In the genomic region with DNA sequence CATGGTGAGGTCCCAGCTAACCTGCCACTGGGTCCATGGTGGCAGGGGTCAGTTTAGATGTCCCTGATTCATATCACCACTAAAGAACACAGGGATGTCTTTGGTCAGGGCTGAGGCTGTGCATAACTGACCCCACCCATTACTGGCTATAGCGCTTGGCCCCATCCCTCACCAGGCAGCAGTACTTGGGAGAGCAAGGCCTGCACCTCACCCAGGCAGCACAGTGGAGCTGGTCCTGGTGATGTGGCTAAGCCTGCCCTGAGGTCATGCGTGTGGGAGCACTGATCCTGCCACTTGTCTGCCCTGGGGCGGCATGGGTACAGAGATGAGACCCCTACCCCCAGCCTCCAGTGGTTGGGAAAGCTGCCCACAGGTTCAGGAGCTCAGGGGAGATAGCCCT, we compare ENCODE assay signal across 21 mouse cellular contexts.
DNase-seq lines count a peak whose midpoint lies in the region; ATAC-seq and TF ChIP-seq lines count a peak whose summit lies in the region.
"Had no signal": no experiment of that assay in that cellular context is flagged by ENCODE, and none has a peak within 500 bp of the region (broad histone marks: within the 10 kb centered on the region; RNA-seq: fewer than 3 reads in every experiment).

No protein-coding gene starts in this region.

- no peak overlapping the region for H3K4me2 ChIP-seq in hindbrain, embryonic 12.5 days (replicated peaks)
- H3K4me2 ChIP-seq in hindbrain, embryonic 11.5 days (replicated peaks; ENCODE audit: low read depth, low read length) = no peak overlapping the region
- no peak overlapping the region for H3K4me2 ChIP-seq in hindbrain, embryonic 14.5 days (replicated peaks)
- H3K4me2 ChIP-seq in hindbrain, embryonic 16.5 days (ENCODE audit: low read length) = no peak overlapping the region
- H3K4me2 ChIP-seq in midbrain, embryonic 16.5 days (ENCODE audit: low read length) = no peak overlapping the region
- H3K4me2 ChIP-seq: heart, embryonic 13.5 days; midbrain, embryonic 12.5 days; neural tube, embryonic 12.5 days had no signal

- no peak overlapping the region for H3K4me3 ChIP-seq in hindbrain, embryonic 12.5 days
- H3K4me3 ChIP-seq in hindbrain, embryonic 11.5 days (ENCODE audit: low read depth, low read length) = no peak overlapping the region
- H3K4me3 ChIP-seq in hindbrain, embryonic 14.5 days (replicated peaks; ENCODE audit: low read length) = no peak overlapping the region
- no peak overlapping the region for H3K4me3 ChIP-seq in hindbrain, embryonic 16.5 days (ENCODE audit: low read length)
- H3K4me3 ChIP-seq in midbrain, embryonic 16.5 days (ENCODE audit: low read depth, low read length) = no peak overlapping the region
- no peak overlapping the region for H3K4me3 ChIP-seq in left cerebral cortex, adult 2 months
- H3K4me3 ChIP-seq: heart, embryonic 13.5 days; layer of hippocampus, adult 2 months; midbrain, embryonic 12.5 days; neural tube, embryonic 12.5 days had no signal

- peaks cover 8% of the 10 kb centered on the region; the same call in 1 of the 2 replicates for H3K4me1 ChIP-seq in hindbrain, embryonic 12.5 days
- no peaks in the 10 kb centered on the region for H3K4me1 ChIP-seq in hindbrain, embryonic 11.5 days (replicated peaks; ENCODE audit: control insufficient read depth, insufficient read depth, low read length)
- H3K4me1 ChIP-seq in hindbrain, embryonic 14.5 days (replicated peaks; ENCODE audit: control insufficient read depth, insufficient read depth, low read length) = peaks cover 4% of the 10 kb centered on the region; the same call in 1 of the 2 replicates
- no peaks in the 10 kb centered on the region for H3K4me1 ChIP-seq in hindbrain, embryonic 16.5 days (ENCODE audit: control insufficient read depth, insufficient read depth, low read depth, low read length)
- no peaks in the 10 kb centered on the region for H3K4me1 ChIP-seq in midbrain, embryonic 16.5 days (ENCODE audit: control insufficient read depth, insufficient read depth, low read length)
- H3K4me1 ChIP-seq: heart, embryonic 13.5 days; midbrain, embryonic 12.5 days had no signal

- H3K27ac ChIP-seq in hindbrain, embryonic 12.5 days = no peak overlapping the region
- H3K27ac ChIP-seq in hindbrain, embryonic 11.5 days (ENCODE audit: low read depth, low read length) = no peak overlapping the region
- H3K27ac ChIP-seq in hindbrain, embryonic 14.5 days = peak overlapping the region; percentile 26; the same call in 1 of the 2 replicates
- H3K27ac ChIP-seq in hindbrain, embryonic 16.5 days (ENCODE audit: low read depth, low read length) = no peak overlapping the region
- no peak overlapping the region for H3K27ac ChIP-seq in midbrain, embryonic 16.5 days (ENCODE audit: low read length)
- no peak overlapping the region for H3K27ac ChIP-seq in left cerebral cortex, adult 2 months
- H3K27ac ChIP-seq: heart, embryonic 13.5 days; kidney, postnatal 0 days; layer of hippocampus, adult 2 months; midbrain, embryonic 12.5 days; neural tube, embryonic 12.5 days had no signal

- peak; percentile 36; the same call in 1 of the 2 replicates for ATAC-seq in hindbrain, embryonic 12.5 days (ENCODE audit: low FRiP score)
- ATAC-seq in hindbrain, embryonic 11.5 days (ENCODE audit: low FRiP score) = no peak
- peak; percentile 35; the same call in 1 of the 2 replicates for ATAC-seq in hindbrain, embryonic 14.5 days (ENCODE audit: low FRiP score)
- peak; percentile 22 for ATAC-seq in hindbrain, embryonic 16.5 days
- 0 out of 2 replicates have a peak, but pooled peaks have one; percentile 18 for ATAC-seq in midbrain, embryonic 16.5 days
- ATAC-seq: intestine, postnatal 0 days had no signal

- DNase-seq in hindbrain, embryonic 11.5 days (ENCODE audit: low spot score) = no peak
- no peak for DNase-seq in hindbrain, embryonic 14.5 days (ENCODE audit: low spot score)
- DNase-seq in MN1 (ENCODE audit: low spot score) = no peak
- DNase-seq in left cerebral cortex, adult 2 months (ENCODE audit: extremely low spot score in 1 of 2, low spot score in 2 of 2) = no peak
- no peak for DNase-seq in gastrocnemius, postnatal 14 days
- DNase-seq: adrenal gland, adult 8-10 months; cerebellum, adult 11 months; cerebellum, postnatal 36 days; heart, postnatal 36 days; lung, postnatal 4 days; retina, postnatal 1 day; thymus, adult 2 months had no signal

- H3K9me3 ChIP-seq in hindbrain, embryonic 12.5 days (replicated peaks) = no peaks in the 10 kb centered on the region
- H3K9me3 ChIP-seq in hindbrain, embryonic 11.5 days (ENCODE audit: control insufficient read depth, low read length) = no peaks in the 10 kb centered on the region
- H3K9me3 ChIP-seq in hindbrain, embryonic 14.5 days (ENCODE audit: control insufficient read depth, low read length) = no peaks in the 10 kb centered on the region
- H3K9me3 ChIP-seq in hindbrain, embryonic 16.5 days (ENCODE audit: control insufficient read depth, low read length) = no peaks in the 10 kb centered on the region
- no peaks in the 10 kb centered on the region for H3K9me3 ChIP-seq in midbrain, embryonic 16.5 days (replicated peaks; ENCODE audit: control insufficient read depth, low read length, poor library complexity, severe bottlenecking)
- H3K9me3 ChIP-seq: heart, embryonic 13.5 days; midbrain, embryonic 12.5 days; neural tube, embryonic 12.5 days had no signal

- 90% methylated on average over 3 of the region's 3 CpGs for WGBS in hindbrain, embryonic 12.5 days
- 91% methylated on average over 3 of the region's 3 CpGs for WGBS in hindbrain, embryonic 11.5 days
- WGBS in hindbrain, embryonic 14.5 days = 93% methylated on average over 3 of the region's 3 CpGs
- WGBS in hindbrain, embryonic 16.5 days = 90% methylated on average over 3 of the region's 3 CpGs
- WGBS in midbrain, embryonic 16.5 days = 93% methylated on average over 3 of the region's 3 CpGs

- no peaks in the 10 kb centered on the region for H3K36me3 ChIP-seq in hindbrain, embryonic 12.5 days
- no peaks in the 10 kb centered on the region for H3K36me3 ChIP-seq in hindbrain, embryonic 11.5 days (ENCODE audit: control insufficient read depth, insufficient read depth, low read length)
- H3K36me3 ChIP-seq in hindbrain, embryonic 14.5 days (replicated peaks; ENCODE audit: control insufficient read depth, insufficient read depth) = no peaks in the 10 kb centered on the region
- H3K36me3 ChIP-seq in hindbrain, embryonic 16.5 days (ENCODE audit: control insufficient read depth, insufficient read depth, low read length) = no peaks in the 10 kb centered on the region
- no peaks in the 10 kb centered on the region for H3K36me3 ChIP-seq in midbrain, embryonic 16.5 days (ENCODE audit: control insufficient read depth, insufficient read depth, low read length)
- H3K36me3 ChIP-seq: heart, embryonic 13.5 days; midbrain, embryonic 12.5 days; neural tube, embryonic 12.5 days had no signal

- no peak overlapping the region for H3K9ac ChIP-seq in hindbrain, embryonic 12.5 days
- H3K9ac ChIP-seq in hindbrain, embryonic 11.5 days (ENCODE audit: low read depth, low read length) = no peak overlapping the region
- no peak overlapping the region for H3K9ac ChIP-seq in hindbrain, embryonic 14.5 days
- H3K9ac ChIP-seq in hindbrain, embryonic 16.5 days (ENCODE audit: low read depth, low read length) = no peak overlapping the region
- no peak overlapping the region for H3K9ac ChIP-seq in midbrain, embryonic 16.5 days (ENCODE audit: low read depth, low read length)
- H3K9ac ChIP-seq: heart, embryonic 13.5 days; midbrain, embryonic 12.5 days; neural tube, embryonic 12.5 days had no signal

- no peaks in the 10 kb centered on the region for H3K27me3 ChIP-seq in hindbrain, embryonic 12.5 days
- H3K27me3 ChIP-seq in hindbrain, embryonic 11.5 days (ENCODE audit: control insufficient read depth, insufficient read depth, low read length) = no peaks in the 10 kb centered on the region
- H3K27me3 ChIP-seq in hindbrain, embryonic 14.5 days (ENCODE audit: control insufficient read depth, insufficient read depth, low read length) = no peaks in the 10 kb centered on the region
- no peaks in the 10 kb centered on the region for H3K27me3 ChIP-seq in hindbrain, embryonic 16.5 days (replicated peaks; ENCODE audit: control insufficient read depth, insufficient read depth, low read length)
- H3K27me3 ChIP-seq in midbrain, embryonic 16.5 days (ENCODE audit: control insufficient read depth, insufficient read depth, low read depth, low read length) = no peaks in the 10 kb centered on the region
- H3K27me3 ChIP-seq: heart, embryonic 13.5 days; midbrain, embryonic 12.5 days; neural tube, embryonic 12.5 days had no signal

- no peak for TF ChIP-seq CTCF in left cerebral cortex, adult 2 months (IDR thresholded peaks at IDR 0.05)

- intact Hi-C loops in left cerebral cortex, adult 2 months (cut with DNase I) = loop anchor here (2.0 to 10.0 kb wide), 2 partner anchors 381 to 589 kb away; a partner anchor contains a TSS
- intact Hi-C loops in gastrocnemius, postnatal 14 days (cut with DNase I; ENCODE audit: low total_unique reads) = no loop called here
